Mouse (Mus musculus): ENCODE data around the gene Obsl1.

GRCm38 (mm10) chr1:75511437-75512210 is 5.4 kb upstream of the Obsl1 start:
- TF ChIP-seq JUND (IDR thresholded peaks at IDR 0.05; ENCODE audit: low read depth, low read length), result no peak
- TF ChIP-seq MAZ (IDR thresholded peaks at IDR 0.05; ENCODE audit: low read depth, low read length), result no peak
- TF ChIP-seq MAX (IDR thresholded peaks at IDR 0.05; ENCODE audit: low read length), result no peak
- no peak for TF ChIP-seq EP300 (IDR thresholded peaks at IDR 0.05; ENCODE audit: low read depth in 1 of 2, low read length in 2 of 2)
- no peak for TF ChIP-seq ZC3H11A (IDR thresholded peaks at IDR 0.05; ENCODE audit: low read depth, low read length)
- TF ChIP-seq CHD2 (IDR thresholded peaks at IDR 0.05; ENCODE audit: low read length), result no peak
- TF ChIP-seq ELF1 (IDR thresholded peaks at IDR 0.05; ENCODE audit: low read depth, low read length), result no peak
- TF ChIP-seq NRF1 (IDR thresholded peaks at IDR 0.05; ENCODE audit: insufficient read depth, low read depth, low read length, poor library complexity, severe bottlenecking), result no peak
- no peak for TF ChIP-seq CTCF (IDR thresholded peaks at IDR 0.05 in 2 of 3, conservative IDR thresholded peaks at IDR 0.05 in 1 of 3; ENCODE audit: control insufficient read depth in 1 of 3, insufficient read depth in 1 of 3, low read depth in 2 of 3, low read length in 3 of 3, poor library complexity in 1 of 3, severe bottlenecking in 1 of 3)

Data from MEL (cell line).